Mouse (Mus musculus): ENCODE measurements around the gene Med26. TPM values are rescaled to one million over a fixed set of nuclear protein-coding genes. Genes with fewer than 3 reads are reported as not detected.

Gene Med26
- polyA plus RNA-seq, 1 experiment from 2014 or later, result 17.7 TPM

DNA sequence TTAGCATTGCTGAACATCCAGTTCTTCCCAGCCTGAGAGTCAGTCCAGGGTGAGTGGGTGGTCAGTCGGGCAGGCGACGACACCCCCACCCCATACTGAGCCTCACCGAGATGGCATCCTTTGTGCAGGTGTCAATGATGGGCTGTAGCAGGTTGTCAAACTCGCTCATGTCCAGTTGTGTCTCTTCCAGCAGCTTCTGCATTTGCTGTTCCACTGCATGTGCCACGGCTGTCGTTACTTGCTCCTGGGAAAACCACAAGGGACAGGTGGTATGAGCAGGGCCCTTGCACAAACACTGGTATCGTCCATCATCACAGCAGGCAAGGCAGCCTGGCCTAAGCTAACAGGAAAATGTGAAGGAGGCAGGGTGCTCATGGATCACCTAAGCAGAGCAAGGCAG lies 78.1 kb downstream of the Med26 start:
- H3K36me3 ChIP-seq, result peaks cover 83% of the 10 kb centered on the region

GRCm38 (mm10) chr8:72469243-72469642 lies 78.8 kb downstream of the Med26 start:
- H3K9me3 ChIP-seq (replicated peaks), result no peaks in the 10 kb centered on the region
- H3K9ac ChIP-seq, result no peak overlapping the region
- no peak for ATAC-seq (ENCODE audit: low FRiP score)
- peaks cover 7% of the 10 kb centered on the region for H3K4me1 ChIP-seq
- no peak overlapping the region for H3K27ac ChIP-seq
- no peak overlapping the region for H3K4me2 ChIP-seq (replicated peaks)
- H3K36me3 ChIP-seq, result peaks cover 90% of the 10 kb centered on the region
- no peak overlapping the region for H3K4me3 ChIP-seq
- WGBS, result 95% methylated on average over 2 of the region's 2 CpGs
- H3K27me3 ChIP-seq, result no peaks in the 10 kb centered on the region

More for the DNA sequence above, 78.1 kb downstream of the Med26 start:
- 90% methylated on average over 8 of the region's 8 CpGs for WGBS
- Histone ChIP-seq H3K4me3 (no peak overlapping the region), H3K9me3 (replicated peaks) (no peaks in the 10 kb centered on the region), H3K27me3 (no peaks in the 10 kb centered on the region), H3K9ac (no peak overlapping the region), H3K27ac (no peak overlapping the region), H3K4me1 (peaks cover 9% of the 10 kb centered on the region), H3K4me2 (replicated peaks) (no peak overlapping the region)
- no peak for ATAC-seq (ENCODE audit: low FRiP score)

DNA sequence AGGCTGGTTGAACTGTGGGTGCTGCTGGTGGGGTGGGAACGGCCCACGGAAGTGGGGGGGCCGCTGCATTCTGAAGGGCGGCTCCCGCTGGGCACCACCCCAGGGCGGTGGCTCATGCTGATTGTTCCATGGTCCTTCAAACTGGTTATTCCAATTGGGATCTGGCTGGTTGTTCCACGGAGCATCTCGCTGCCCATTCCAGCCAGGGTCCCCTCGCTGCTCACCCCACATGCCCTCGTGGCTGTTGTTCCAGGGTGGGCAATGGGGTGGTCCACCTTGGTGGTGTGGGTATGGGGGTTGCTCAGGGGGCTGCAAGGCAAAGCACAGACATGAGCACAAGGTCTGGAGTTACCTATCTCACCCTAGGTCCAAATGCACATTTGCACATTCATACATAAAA lies 83.9 kb downstream of the Med26 start:
- Histone ChIP-seq H3K4me3 (no peak overlapping the region), H3K27ac (no peak overlapping the region), H3K9me3 (replicated peaks) (no peaks in the 10 kb centered on the region), H3K36me3 (peaks cover 100% of the 10 kb centered on the region), H3K27me3 (no peaks in the 10 kb centered on the region), H3K4me1 (no peaks in the 10 kb centered on the region), H3K9ac (no peak overlapping the region), H3K4me2 (replicated peaks) (no peak overlapping the region)
- over 99% methylated on average over 10 of the region's 10 CpGs for WGBS
- ATAC-seq (ENCODE audit: low FRiP score), result no peak

DNA sequence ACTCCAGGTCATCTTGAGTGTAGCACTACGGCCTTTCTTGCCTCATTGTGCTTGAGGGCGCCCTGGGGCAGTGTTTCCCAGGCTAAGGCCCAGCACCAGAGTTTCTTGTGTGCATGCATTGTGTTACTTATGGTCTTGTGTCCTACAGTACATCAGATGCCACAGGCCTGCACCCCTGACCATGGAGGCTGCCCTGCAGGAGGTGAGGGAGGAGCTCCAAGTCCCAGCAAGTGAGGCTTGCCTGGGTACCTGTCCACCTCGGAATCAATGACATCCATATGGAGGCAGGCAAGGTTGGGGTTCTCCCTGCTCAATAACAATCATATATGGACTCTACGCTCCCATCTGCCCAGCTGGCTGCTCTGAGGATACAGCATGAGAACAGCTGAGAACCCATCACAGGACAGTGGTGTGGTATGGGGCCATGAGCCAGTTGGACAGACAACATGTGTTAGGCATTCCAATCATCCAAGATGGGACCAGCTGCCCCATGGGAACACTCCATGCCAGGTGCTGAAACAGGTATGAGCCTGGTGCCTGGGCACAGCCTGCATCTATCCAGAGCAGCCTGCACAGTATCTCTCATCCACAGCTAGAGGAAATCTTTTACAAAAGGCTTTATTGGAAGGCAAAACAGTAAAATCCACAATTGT lies 88.1 kb downstream of the Med26 start:
- H3K9ac ChIP-seq, result no peak overlapping the region
- H3K4me1 ChIP-seq, result no peaks in the 10 kb centered on the region
- no peak overlapping the region for H3K4me2 ChIP-seq (replicated peaks)
- ATAC-seq (ENCODE audit: low FRiP score), result no peak
- H3K27me3 ChIP-seq, result no peaks in the 10 kb centered on the region
- H3K9me3 ChIP-seq (replicated peaks), result no peaks in the 10 kb centered on the region
- H3K4me3 ChIP-seq, result no peak overlapping the region
- 93% methylated on average over 4 of the region's 4 CpGs for whole genome bisulfite sequencing
- H3K36me3 ChIP-seq, result peaks cover 83% of the 10 kb centered on the region
- H3K27ac ChIP-seq, result no peak overlapping the region

DNA sequence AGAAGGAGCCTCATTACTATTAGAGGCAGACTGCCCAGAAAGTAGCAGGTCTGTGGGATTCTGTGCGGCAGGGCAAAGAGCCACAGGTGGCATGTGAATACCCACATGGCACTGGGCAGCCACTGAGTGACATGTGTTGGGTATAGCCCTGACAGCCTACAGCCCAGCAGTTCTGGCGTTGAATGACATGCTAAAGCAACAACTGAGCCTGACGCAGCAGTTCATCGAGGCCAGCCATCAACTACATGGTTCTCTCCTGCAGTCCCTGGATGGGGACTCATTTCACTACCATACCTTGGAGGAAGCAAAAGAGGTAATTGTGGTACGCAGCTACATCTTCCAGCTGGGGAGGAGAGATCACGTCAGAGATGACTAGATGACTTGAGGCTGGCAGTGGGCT lies 89.6 kb downstream of the Med26 start:
- H3K4me1 ChIP-seq, result no peaks in the 10 kb centered on the region
- H3K4me3 ChIP-seq, result no peak overlapping the region
- H3K36me3 ChIP-seq, result peaks cover 82% of the 10 kb centered on the region
- H3K27ac ChIP-seq, result no peak overlapping the region
- H3K9me3 ChIP-seq (replicated peaks), result peaks cover 6% of the 10 kb centered on the region; the same call in 1 of the 2 replicates
- 89% methylated on average over 6 of the region's 6 CpGs for WGBS
- H3K9ac ChIP-seq, result no peak overlapping the region
- H3K4me2 ChIP-seq (replicated peaks), result no peak overlapping the region
- no peaks in the 10 kb centered on the region for H3K27me3 ChIP-seq
- no peak for ATAC-seq (ENCODE audit: low FRiP score)

DNA sequence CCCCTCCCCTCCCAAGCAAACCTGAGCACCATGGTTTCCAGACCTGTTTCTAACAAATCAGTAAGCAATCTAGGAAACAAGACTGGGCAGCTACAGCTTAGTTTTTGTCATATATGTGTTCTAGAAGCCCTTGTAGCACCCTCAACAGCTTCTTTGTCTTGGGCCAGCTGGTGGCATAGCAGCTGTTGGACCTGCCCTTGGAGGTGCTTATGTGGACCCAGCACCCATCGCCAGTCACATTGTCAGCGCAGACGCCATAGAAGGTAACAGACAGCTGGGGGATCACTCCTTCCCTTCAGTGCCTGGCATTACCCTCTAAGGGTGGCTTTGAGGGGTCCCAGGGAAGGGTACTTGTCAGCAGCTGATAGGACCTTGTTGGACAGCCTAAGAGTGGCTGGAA lies 90.3 kb downstream of the Med26 start:
- no peak overlapping the region for H3K9ac ChIP-seq
- no peak overlapping the region for H3K27ac ChIP-seq
- H3K4me3 ChIP-seq, result no peak overlapping the region
- peaks cover 82% of the 10 kb centered on the region for H3K36me3 ChIP-seq
- H3K27me3 ChIP-seq, result no peaks in the 10 kb centered on the region
- ATAC-seq (ENCODE audit: low FRiP score), result no peak
- WGBS, result 100% methylated on average over 3 of the region's 3 CpGs
- H3K4me1 ChIP-seq, result no peaks in the 10 kb centered on the region
- peaks cover 7% of the 10 kb centered on the region; the same call in 1 of the 2 replicates for H3K9me3 ChIP-seq (replicated peaks)
- no peak overlapping the region for H3K4me2 ChIP-seq (replicated peaks)

DNA sequence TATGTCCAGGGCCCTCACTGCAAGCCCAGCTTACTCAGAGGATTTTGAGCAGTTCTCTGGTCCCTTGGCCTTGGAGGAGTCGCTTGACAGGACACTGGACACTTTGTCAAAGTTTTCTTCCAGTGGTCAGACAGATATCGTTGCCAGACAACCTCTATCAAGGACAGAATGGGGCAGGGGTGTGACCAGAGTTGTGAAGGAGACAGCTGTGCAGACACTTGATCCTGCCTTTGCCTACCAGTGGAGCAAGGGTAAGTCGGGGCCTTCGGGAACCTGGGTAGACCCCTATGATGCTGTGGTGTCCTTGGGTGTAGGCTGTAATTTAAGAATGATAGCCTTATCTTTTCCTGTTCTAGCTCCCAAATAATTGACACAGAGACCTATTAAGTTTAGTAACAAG lies 92.8 kb downstream of the Med26 start:
- H3K27me3 ChIP-seq, result no peaks in the 10 kb centered on the region
- WGBS, result 90% methylated on average over 4 of the region's 4 CpGs
- no peak overlapping the region for H3K4me3 ChIP-seq
- no peak overlapping the region for H3K4me2 ChIP-seq (replicated peaks)
- H3K9ac ChIP-seq, result no peak overlapping the region
- no peak for ATAC-seq (ENCODE audit: low FRiP score)
- no peaks in the 10 kb centered on the region for H3K4me1 ChIP-seq
- H3K27ac ChIP-seq, result no peak overlapping the region
- peaks cover 70% of the 10 kb centered on the region for H3K36me3 ChIP-seq
- peaks cover 7% of the 10 kb centered on the region; the same call in 1 of the 2 replicates for H3K9me3 ChIP-seq (replicated peaks)

DNA sequence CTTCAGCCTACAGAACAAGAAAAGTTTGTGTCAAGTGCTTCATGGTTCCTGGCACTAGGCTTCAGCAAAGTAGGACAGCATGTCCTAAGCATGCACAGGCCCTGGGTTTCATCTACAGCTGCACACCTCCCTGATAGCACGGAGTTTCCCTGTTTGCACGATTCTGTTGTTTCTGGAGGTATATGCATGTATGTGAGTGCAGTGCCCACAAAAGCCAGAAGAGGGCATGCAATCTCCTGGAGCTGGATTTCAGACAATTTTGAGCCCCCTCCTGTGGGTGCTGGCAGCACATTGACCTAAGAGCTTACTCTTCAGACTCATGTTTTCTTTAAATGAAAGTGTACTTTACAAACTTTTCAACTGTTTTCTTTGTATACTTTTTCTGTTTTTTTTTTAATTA lies 94.2 kb downstream of the Med26 start:
- Histone ChIP-seq H3K4me1 (no peaks in the 10 kb centered on the region), H3K4me2 (replicated peaks) (no peak overlapping the region), H3K9me3 (replicated peaks) (peaks cover 7% of the 10 kb centered on the region; the same call in 1 of the 2 replicates), H3K36me3 (peaks cover 72% of the 10 kb centered on the region), H3K9ac (no peak overlapping the region), H3K27ac (no peak overlapping the region), H3K4me3 (no peak overlapping the region), H3K27me3 (no peaks in the 10 kb centered on the region)
- ATAC-seq (ENCODE audit: low FRiP score), result no peak
- WGBS, result 92% methylated on average over 2 of the region's 2 CpGs

GRCm38 (mm10) chr8:72451516-72451915 lies 96.6 kb downstream of the Med26 start:
- Histone ChIP-seq H3K4me1 (peaks cover 2% of the 10 kb centered on the region; the same call in 1 of the 2 replicates), H3K36me3 (peaks cover 70% of the 10 kb centered on the region), H3K9me3 (replicated peaks) (peaks cover 7% of the 10 kb centered on the region; the same call in 1 of the 2 replicates), H3K27me3 (no peaks in the 10 kb centered on the region), H3K9ac (no peak overlapping the region), H3K27ac (no peak overlapping the region), H3K4me3 (no peak overlapping the region), H3K4me2 (replicated peaks) (no peak overlapping the region)
- WGBS, result 84% methylated on average over 8 of the region's 8 CpGs
- ATAC-seq (ENCODE audit: low FRiP score), result no peak

DNA sequence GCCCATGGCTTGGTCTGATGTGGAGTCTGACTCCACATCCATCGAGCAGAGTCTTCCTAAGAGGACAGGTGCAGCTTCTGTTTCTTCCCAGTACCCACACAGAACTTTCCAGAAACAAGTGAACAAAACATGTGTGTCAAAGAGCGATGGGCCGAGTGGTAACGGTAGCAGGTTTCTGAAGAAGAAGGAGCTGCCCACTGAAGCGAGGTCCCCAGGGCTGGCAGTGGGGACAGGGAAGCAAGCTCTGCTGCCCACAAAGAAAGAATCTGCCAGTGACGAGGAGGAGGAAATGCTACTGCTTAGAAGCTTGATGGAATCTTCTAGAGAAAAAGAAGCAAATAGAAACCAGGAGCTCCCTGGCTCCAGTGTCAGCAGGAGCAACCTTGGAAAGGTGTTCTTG lies 103.0 kb downstream of the Med26 start:
- Histone ChIP-seq H3K4me2 (replicated peaks) (no peak overlapping the region), H3K36me3 (peaks cover 25% of the 10 kb centered on the region), H3K27me3 (no peaks in the 10 kb centered on the region), H3K9ac (no peak overlapping the region), H3K9me3 (replicated peaks) (no peaks in the 10 kb centered on the region), H3K4me1 (peaks cover 8% of the 10 kb centered on the region; the same call in 1 of the 2 replicates), H3K27ac (no peak overlapping the region), H3K4me3 (no peak overlapping the region)
- 96% methylated on average over 6 of the region's 6 CpGs for WGBS
- no peak for ATAC-seq (ENCODE audit: low FRiP score)

Small RNA genes within 50 kb of the gene (microRNA-seq; reads per million reads assigned to microRNA genes)
- gene Gm28019, result not detected
- 2.4 reads per million for gene Mir7068

Other genes starting within 250 kb of the Med26 start
- 19.1 and 21.2 TPM in 2 replicates for gene Gm10282, start 243.0 kb downstream of the Med26 start, polyA plus RNA-seq (2016; fragmentation: Nextera tagmentation; extraction: Ambion mirVana)
- gene Klf2, start 229.2 kb downstream of the Med26 start, polyA plus RNA-seq (2016; fragmentation: Nextera tagmentation; extraction: Ambion mirVana), result 9.4 and 10.3 TPM in 2 replicates
- 74.3 and 74.5 TPM in 2 replicates for gene Eps15l1, start 126.8 kb downstream of the Med26 start, polyA plus RNA-seq (2016; fragmentation: Nextera tagmentation; extraction: Ambion mirVana)
- gene Calr3, start 104.4 kb downstream of the Med26 start, polyA plus RNA-seq (2016; fragmentation: Nextera tagmentation; extraction: Ambion mirVana), result 1.3 and 1.9 TPM in 2 replicates
- gene 1700030K09Rik, start 104.4 kb downstream of the Med26 start, polyA plus RNA-seq (2016; fragmentation: Nextera tagmentation; extraction: Ambion mirVana), result 15.9 and 16.5 TPM in 2 replicates
- 66.5 and 75.3 TPM in 2 replicates for gene Cherp, start 73.0 kb downstream of the Med26 start, polyA plus RNA-seq (2016; fragmentation: Nextera tagmentation; extraction: Ambion mirVana)
- 22.2 and 27.8 TPM in 2 replicates for gene Slc35e1, start 55.7 kb downstream of the Med26 start, polyA plus RNA-seq (2016; fragmentation: Nextera tagmentation; extraction: Ambion mirVana)
- gene Smim7, start 22.8 kb upstream of the Med26 start, polyA plus RNA-seq (2016; fragmentation: Nextera tagmentation; extraction: Ambion mirVana), result 121 and 124 TPM in 2 replicates
- gene Tmem38a, start 23.8 kb upstream of the Med26 start, polyA plus RNA-seq (2016; fragmentation: Nextera tagmentation; extraction: Ambion mirVana), result 14.7 and 14.8 TPM in 2 replicates
- gene Nwd1, start 98.4 kb upstream of the Med26 start, polyA plus RNA-seq (2016; fragmentation: Nextera tagmentation; extraction: Ambion mirVana), result 0.64 and 0.68 TPM in 2 replicates
- gene Sin3b, start 175.0 kb upstream of the Med26 start, polyA plus RNA-seq (2016; fragmentation: Nextera tagmentation; extraction: Ambion mirVana), result 149 and 163 TPM in 2 replicates
- gene F2rl3, start 213.6 kb upstream of the Med26 start, polyA plus RNA-seq (2016; fragmentation: Nextera tagmentation; extraction: Ambion mirVana), result 0.77 and 1.3 TPM in 2 replicates